Mouse (Mus musculus) mouse trophoblast stem cell (cell line): ENCODE data around the gene Med24.

Experiments used
- in situ Hi-C, 2 experiments: fragments of 300-500 bp; cut with MseI, MboI; formaldehyde crosslinking; loops; 2 replicates in 1 of 2; 3 replicates in 1 of 2; pipeline ENCODE4 v1.15.1; 2025

Med24 gene

GRCm38 (mm10) chr11:98729119-98729588, at the start of gene Med24:
Gene Med24, minus strand, starts transcription at chr11:98729435.
- in situ Hi-C loops = no loop called here

GRCm38 (mm10) chr11:98777888-98778287, 48.7 kb upstream of the Med24 start:
- in situ Hi-C loops = no loop called here

DNA sequence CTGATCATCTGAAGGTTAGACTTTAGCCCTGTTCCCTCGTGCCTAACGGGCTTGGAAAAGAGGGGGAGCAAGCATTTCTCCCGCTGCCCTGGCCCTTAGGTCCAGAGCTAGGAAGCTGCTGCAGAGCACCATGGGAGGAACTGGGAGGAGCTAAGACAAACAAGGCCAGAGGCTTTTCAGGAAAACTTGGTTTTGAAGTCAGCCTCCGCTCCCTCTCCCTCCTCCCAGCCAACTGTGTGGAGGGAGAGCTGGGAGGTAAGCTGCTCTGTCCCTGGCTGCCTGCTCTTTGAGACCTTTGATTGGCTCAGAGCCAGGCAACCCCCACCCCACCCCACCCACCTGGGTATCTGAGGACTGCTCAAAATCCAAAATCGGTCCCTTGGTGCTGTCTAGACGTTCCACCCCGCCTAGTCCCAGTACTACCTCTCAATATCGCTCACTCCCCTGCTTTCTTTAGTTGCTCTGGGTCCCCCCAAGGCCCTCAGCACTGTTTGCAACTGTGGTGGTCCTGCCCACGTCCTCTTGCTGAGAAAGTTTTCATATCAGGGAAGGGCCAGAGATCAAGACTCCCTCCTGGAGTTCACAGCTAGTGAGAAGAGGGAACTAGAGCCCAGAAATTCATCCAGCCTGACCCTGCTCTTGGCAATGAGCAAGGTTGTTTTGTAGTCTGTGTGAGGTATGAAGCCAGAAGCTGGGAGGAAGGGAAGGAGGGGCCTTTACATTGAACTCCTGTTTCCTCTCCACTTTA, 47.8 kb upstream of the Med24 start:
- in situ Hi-C loops = no loop called here

DNA sequence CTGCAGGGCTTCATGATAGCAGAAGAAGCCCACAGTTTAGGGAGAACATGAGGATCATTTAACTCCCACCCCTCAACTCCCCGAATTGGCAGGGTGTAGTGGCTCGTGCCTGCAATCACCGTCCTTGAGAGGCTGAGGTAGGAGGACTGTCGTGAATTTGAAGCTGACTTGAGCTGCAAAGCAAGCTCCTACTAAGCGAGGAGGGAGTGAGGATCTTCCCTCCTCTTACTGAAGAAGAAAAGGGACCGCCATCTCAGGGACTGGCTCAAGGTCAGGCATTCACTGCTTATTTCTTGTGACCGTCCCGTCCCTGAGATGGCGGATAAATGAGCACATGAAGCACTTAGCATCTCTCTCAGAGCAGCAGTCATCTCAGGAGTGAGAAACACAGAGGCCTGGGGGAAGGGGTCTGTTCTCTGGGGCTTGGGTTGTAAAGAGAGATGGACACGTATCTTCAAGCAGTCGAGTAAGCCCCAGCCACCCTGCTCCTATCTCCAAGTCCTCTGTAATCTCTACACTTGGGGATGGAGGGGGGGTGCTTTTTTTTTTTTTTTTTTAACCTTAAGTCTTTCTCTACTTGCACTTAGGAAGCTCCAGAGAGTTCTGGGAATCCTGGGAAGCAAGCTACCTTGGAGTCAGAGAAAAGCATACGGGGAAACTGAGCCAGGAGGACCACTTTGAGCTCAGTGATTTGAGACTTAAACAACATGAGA, 47.0 kb upstream of the Med24 start:
- in situ Hi-C loops = no loop called here

GRCm38 (mm10) chr11:98775348-98776051, 46.3 kb upstream of the Med24 start:
- in situ Hi-C loops = no loop called here

DNA sequence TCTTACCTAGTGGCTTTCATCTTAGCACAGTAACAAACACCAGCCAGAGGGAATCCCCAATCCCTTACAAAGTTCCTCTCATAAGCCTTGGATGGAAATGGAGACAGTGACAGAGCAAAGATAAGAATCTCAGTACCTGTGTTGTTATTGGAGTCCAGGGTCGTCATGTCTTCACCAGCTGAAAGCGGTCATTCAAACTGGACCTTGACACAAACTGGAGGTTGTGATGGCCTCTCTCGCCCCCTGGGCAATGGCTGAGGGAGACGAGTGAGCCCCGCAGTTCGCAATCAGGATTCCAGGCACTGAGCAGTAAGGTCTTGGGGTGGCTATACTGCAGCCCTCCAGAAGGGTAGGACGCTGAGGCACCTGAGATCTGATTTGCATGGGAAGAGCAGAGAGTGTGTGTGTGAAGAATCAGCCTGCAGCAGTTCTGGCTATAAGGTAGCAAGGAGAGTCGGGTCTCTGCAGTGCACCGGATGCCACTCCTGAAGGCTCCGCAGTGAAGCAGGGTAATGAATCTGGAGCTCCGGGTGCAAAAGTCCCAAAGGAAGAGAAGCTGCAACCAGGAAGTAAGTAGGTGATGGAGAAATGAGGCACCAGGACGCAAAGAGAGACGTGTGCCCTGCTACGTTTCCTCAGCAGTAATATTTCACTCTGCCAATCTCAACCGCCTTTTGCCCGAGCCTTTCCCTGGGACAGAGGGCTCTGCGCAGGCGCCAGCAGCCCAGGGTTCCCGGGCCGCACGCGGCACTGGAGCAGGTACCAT, 45.5 kb upstream of the Med24 start, which contains the start of gene Nr1d1:
Nr1d1 (minus strand) TSS at position 752 of the 766 bp plus-strand sequence.
- in situ Hi-C loops = no loop called here

DNA sequence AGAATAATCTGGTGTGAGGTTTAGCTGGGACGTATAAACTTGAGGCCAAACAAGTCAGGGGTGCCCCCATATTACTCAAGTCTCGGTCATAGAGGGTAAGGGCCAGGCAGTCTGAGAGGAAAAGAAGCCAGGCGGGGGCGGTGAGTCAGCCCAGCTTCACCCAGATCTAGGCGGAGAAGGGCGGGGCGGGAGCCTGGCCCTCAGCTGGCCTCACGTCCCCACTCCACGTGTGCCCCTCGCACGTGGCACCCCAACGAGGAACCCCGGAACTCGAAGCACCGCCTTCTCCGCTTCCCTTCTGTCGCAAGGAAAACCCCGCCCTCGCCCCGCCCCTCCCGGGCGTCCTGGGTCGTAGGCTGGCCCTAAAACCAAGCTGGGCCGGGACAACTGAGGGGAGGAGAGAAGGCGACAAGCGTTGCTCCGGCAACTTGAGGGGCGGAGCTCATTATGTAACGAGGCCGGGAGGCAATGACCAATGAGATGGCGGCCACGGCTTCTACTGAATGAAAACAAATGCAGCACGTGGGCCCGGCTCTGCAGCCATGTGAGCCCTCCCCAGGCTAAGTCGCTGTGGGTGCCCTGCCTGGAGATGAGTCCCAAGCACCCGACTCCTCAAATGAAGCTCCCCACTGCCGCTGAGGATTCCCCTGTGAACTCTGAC, 44.5 kb upstream of the Med24 start:
- in situ Hi-C loops = no loop called here

DNA sequence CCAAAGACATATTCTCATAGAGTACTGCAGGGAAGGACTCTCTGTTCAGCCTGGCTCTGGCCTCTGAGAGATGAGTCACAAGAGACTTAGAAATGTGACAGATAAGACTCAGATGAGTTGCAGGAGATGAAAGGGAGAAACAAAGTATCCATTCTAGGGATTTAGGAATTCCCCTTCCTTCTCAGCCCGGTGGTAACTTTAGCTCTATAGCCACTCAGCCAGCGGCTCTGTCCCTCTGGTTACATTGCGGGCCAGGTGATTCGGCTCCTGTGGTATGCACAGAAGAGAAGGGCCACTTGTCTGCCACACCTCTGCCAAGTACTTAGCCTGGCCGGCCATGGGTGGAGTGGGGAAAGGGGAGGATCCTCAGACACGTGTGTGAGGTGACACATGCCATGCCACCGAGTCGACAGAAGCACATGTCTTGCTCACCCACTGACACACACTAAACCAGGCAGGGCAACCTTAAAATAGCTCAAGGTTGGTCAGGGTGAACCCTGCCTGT, 43.5 kb upstream of the Med24 start:
- in situ Hi-C loops = no loop called here

GRCm38 (mm10) chr11:98771844-98772525, 42.8 kb upstream of the Med24 start:
- in situ Hi-C loops = no loop called here

DNA sequence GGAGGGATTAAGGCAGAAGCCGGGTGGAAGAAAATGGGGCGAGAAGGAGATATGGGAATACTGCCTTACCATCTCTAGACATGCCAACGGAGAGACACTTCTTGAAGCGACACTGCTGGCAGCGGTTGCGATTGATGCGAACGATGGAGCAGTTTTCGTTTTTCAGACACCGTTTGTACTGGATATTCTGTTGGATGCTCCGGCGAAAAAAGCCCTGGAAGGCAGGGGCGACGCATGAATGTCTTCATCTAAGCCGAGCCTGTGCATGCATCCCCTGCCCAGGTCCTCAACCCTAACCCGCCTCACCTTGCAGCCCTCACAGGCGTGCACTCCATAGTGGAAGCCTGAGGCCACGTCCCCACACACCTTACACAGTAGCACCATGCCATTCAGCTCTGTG, 41.9 kb upstream of the Med24 start:
- in situ Hi-C loops = no loop called here

DNA sequence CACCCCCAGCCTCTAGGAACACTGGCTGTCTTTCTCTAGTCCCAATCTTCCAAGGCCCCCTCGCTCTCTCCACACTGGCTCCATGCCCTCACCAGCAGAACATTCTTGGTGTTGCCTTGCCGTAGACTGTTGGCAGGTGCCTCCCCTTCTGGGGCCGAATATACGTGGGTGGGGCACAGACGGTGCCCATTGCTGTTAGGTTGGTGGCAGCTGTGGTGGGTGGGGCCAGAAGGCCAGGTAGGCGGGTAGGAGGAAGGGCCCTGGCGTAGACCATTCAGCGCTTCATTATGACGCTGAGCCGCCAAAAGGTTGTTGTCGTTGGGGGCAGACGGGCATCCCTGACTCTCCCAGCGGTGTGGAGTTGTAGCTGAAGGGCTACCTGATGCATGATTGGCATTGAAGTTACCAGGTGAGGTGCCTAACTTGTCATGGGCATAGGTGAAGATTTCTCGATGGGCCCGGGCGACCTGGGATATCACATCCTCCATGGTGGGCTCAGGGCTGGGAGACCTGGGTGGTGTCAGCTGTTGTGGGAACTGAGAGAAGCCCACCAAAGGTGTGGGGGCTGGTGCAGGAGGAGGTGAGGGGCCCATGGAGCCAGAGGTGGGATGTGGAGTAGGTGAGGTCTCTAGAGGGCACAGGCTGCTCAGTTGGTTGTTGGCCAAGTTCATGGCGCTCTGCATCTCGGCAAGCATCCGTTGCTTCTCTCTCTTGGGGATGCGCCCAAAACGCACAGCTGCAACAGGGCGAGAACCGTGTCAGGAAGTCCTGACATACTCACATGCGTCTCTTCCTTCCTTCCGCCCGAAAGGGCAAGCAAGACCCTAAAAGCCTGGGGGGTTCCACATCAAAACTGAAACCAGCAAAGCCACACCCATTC, 41.1 kb upstream of the Med24 start:
- in situ Hi-C loops = no loop called here

- in situ Hi-C loops = no loop called here
Observed at GRCm38 (mm10) chr11:98769007-98769954, 40.0 kb upstream of the Med24 start.

- in situ Hi-C loops = no loop called here
Observed at GRCm38 (mm10) chr11:98768127-98769006, 39.1 kb upstream of the Med24 start.

GRCm38 (mm10) chr11:98767713-98768112, 38.5 kb upstream of the Med24 start:
- in situ Hi-C loops = no loop called here

- in situ Hi-C loops = no loop called here
Observed at GRCm38 (mm10) chr11:98767276-98767675, 38.0 kb upstream of the Med24 start.

GRCm38 (mm10) chr11:98766816-98767215, 37.6 kb upstream of the Med24 start:
- in situ Hi-C loops = no loop called here

GRCm38 (mm10) chr11:98766346-98766745, 37.1 kb upstream of the Med24 start:
- in situ Hi-C loops = no loop called here
